Mouse (Mus musculus) midbrain, embryonic 12.5 days (tissue): Measurements from ENCODE around the gene Chka. TPM values are rescaled to one million over a fixed set of nuclear protein-coding genes. Genes with fewer than 3 reads are reported as not detected.

ENCODE experiments used
- ATAC-seq: fragments of 200-750 bp; cut with Nextera tagmentation; 2 replicates; pipeline ENCODE4 v1.8.0; 2017; ENCODE audit warnings: low read depth, moderate TSS enrichment, moderate library complexity; ENCODE audit not compliant: low FRiP score
- H3K27ac ChIP-seq: fragments of 300-500 bp; sonication (generic); replicated peaks from 2 replicates; pipeline ENCODE4 v1.5.1; 2016; ENCODE audit warnings: mild to moderate bottlenecking
- H3K27me3 ChIP-seq: fragments of 300-500 bp; sonication (generic); 2 replicates; pipeline ENCODE4 v1.6.1; 2016; ENCODE audit warnings: mild to moderate bottlenecking
- H3K36me3 ChIP-seq: fragments of 300-500 bp; sonication (generic); 2 replicates; pipeline ENCODE4 v1.6.1; 2016
- H3K4me1 ChIP-seq: fragments of 300-500 bp; sonication (generic); 2 replicates; pipeline ENCODE4 v1.6.1; 2016
- H3K4me2 ChIP-seq: fragments of 300-500 bp; sonication (generic); replicated peaks from 2 replicates; pipeline ENCODE4 v1.6.1; 2016; ENCODE audit warnings: mild to moderate bottlenecking, moderate library complexity
- H3K4me3 ChIP-seq: fragments of 300-500 bp; sonication (generic); 2 replicates; pipeline ENCODE4 v1.5.1; 2016; ENCODE audit warnings: mild to moderate bottlenecking
- H3K9ac ChIP-seq: fragments of 300-500 bp; sonication (generic); replicated peaks from 2 replicates; pipeline ENCODE4 v1.6.1; 2016; ENCODE audit warnings: mild to moderate bottlenecking, moderate library complexity
- H3K9me3 ChIP-seq: fragments of 300-500 bp; sonication (generic); 2 replicates; pipeline ENCODE4 v1.6.1; 2016; ENCODE audit warnings: mild to moderate bottlenecking
- WGBS: fragments of 180-500 bp; shearing (Covaris S2); methylation state at CpG from one replicate; pipeline ENCODE4 v1.1.7; 2016; 5-methylcytosine and 5-hydroxymethylcytosine counted together
- polyA plus RNA-seq: library from polyadenylated mRNA; unstranded; fragments of >200 nt; fragmentation: Nextera tagmentation; extraction: Ambion mirVana; gene quantifications from 2 replicates; pipeline ENCODE4 v1.2.1, GENCODE M21; 2016

Chka gene
- polyA plus RNA-seq, 1 experiment from 2014 or later = 73.9 TPM

DNA sequence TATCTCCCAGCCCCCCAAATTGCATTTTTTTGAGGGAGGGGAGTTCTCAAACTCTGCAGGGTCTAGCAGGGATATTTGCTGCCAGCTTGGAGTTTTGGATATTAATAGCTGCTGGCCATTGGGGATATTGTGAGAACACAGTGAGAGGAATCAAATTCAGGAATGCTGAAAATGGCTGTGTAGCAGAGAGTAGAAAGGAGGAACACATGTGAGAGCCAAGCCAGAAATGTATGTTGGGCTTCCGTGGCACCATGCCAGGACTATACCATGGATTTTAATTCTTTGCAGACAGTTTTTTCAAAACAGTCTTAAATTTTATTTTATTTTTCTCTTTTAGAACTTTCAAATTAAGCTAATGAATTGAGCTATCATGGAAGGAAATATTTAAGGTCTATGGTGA lies 16.7 kb downstream of the Chka start:
- peaks cover 3% of the 10 kb centered on the region; the same call in 1 of the 2 replicates for H3K4me1 ChIP-seq
- ATAC-seq = no peak
- H3K9ac ChIP-seq = no peak overlapping the region
- H3K27me3 ChIP-seq = no peaks in the 10 kb centered on the region
- peaks cover 23% of the 10 kb centered on the region for H3K36me3 ChIP-seq
- 92% methylated on average over 1 of the region's 1 CpGs for WGBS
- H3K27ac ChIP-seq = no peak overlapping the region
- no peak overlapping the region for H3K4me2 ChIP-seq
- H3K9me3 ChIP-seq = no peaks in the 10 kb centered on the region
- no peak overlapping the region for H3K4me3 ChIP-seq

DNA sequence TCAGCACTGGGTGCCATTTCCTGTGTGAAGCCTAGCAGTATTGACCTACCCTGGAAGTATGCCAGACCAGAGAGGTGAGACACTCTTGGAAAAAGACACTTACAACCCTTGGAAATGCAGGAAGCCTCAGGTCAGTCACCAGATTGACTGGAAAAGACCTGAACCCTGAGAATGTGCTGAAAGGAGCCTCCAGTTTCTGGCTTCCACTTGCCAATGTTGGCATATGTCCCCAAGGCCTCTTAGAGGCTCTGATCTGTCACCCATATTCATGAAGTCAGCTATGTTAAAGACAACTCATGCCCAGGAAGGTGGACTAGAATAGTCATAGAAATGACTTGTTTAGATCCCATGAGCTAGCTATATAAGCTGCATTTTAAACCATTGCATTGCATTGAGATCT lies 19.9 kb downstream of the Chka start:
- Histone ChIP-seq H3K27me3 (no peaks in the 10 kb centered on the region), H3K36me3 (peaks cover 7% of the 10 kb centered on the region; the same call in 1 of the 2 replicates), H3K4me3 (no peak overlapping the region), H3K27ac (no peak overlapping the region), H3K4me2 (no peak overlapping the region), H3K9me3 (no peaks in the 10 kb centered on the region), H3K4me1 (peaks cover 3% of the 10 kb centered on the region; the same call in 1 of the 2 replicates), H3K9ac (no peak overlapping the region)
- no peak for ATAC-seq

DNA sequence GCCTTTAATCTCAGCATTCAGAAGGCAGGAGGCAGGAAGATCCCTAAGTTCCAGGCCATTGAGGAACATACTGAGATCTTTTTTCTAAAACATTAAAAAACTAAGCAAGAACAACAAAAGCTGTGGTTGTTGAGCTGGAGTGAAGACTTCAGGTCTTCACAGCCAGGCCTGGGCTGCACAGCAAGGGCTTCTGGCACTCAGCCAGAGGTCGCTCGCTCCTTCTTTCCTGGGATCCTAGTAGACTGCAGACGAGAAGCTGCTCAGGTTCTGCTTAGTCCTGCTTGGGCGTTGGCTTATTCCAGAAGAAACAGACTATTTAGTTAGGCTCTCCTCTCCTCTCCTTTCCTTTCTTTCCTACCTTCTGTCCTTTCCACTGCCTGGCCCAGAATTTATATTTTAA lies 20.8 kb downstream of the Chka start:
- H3K4me3 ChIP-seq = no peak overlapping the region
- no peaks in the 10 kb centered on the region for H3K36me3 ChIP-seq
- no peaks in the 10 kb centered on the region for H3K9me3 ChIP-seq
- no peak for ATAC-seq
- H3K9ac ChIP-seq = no peak overlapping the region
- WGBS = 83% methylated on average over 4 of the region's 4 CpGs
- H3K4me1 ChIP-seq = peaks cover 3% of the 10 kb centered on the region; the same call in 1 of the 2 replicates
- no peak overlapping the region for H3K27ac ChIP-seq
- H3K27me3 ChIP-seq = no peaks in the 10 kb centered on the region
- no peak overlapping the region for H3K4me2 ChIP-seq

DNA sequence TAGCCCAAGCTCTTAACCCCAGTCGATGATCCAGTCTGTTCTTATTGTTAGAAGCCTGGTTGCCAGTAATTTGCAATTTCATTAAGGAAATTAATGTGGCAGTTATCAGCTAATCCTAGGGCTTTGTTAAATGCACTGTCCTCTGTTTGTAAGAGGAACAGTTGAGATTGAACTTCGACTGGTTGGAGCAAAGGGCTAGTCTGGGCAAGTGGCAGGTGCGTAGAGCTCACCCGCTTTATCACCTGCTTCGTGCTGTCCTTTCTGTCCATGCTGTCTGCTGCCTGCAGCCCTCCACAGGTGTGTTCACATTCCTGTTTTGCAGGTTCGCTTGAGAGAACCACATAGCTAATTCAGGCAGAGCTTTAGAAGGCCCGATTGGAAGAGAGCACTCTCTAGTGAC lies 23.5 kb downstream of the Chka start:
- Histone ChIP-seq H3K4me3 (no peak overlapping the region), H3K9me3 (no peaks in the 10 kb centered on the region), H3K4me1 (peaks cover 3% of the 10 kb centered on the region; the same call in 1 of the 2 replicates), H3K27ac (no peak overlapping the region), H3K9ac (no peak overlapping the region), H3K27me3 (no peaks in the 10 kb centered on the region), H3K4me2 (no peak overlapping the region), H3K36me3 (no peaks in the 10 kb centered on the region)
- ATAC-seq = no peak
- 89% methylated on average over 7 of the region's 7 CpGs for WGBS

DNA sequence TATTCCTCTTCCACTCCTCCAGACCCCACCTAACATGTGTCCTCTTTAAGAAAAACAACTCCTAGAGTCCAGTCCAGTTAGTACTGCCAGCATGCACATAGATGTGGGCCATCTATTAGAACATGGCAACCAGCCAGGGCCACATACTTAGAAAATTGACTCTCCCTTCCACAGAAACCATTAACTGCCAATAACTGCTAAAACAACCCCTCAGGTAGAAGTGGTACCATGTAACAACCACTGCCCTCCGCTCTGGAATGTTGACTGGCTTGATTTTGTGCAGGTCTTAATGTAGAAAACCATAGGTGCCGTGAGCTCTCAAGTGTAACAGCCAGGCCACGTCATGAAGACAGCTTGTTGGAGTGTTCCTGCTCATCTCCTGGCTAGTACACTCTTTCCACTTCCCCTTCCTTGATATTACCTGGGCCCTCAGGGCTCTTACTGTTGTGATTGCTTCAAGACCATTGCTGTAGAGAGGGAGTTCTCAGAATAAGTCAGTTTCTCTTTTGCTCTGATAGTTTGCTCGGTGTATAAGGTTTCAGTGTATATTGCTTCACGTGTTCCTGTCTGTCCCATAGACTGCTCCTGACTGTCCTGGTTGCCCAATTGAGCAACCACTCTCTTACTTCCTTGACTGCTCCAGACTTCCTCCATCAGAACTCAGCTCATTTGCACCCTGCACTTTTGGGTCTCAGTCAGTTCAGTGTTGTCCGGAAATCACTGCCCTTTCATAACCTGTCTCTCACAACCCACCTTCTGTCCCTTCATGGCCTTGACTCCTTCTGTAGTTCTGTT lies 28.7 kb downstream of the Chka start:
- Histone ChIP-seq H3K27me3 (no peaks in the 10 kb centered on the region), H3K9ac (no peak overlapping the region), H3K27ac (no peak overlapping the region), H3K9me3 (no peaks in the 10 kb centered on the region), H3K4me2 (no peak overlapping the region), H3K4me1 (no peaks in the 10 kb centered on the region), H3K4me3 (no peak overlapping the region), H3K36me3 (no peaks in the 10 kb centered on the region)
- 96% methylated on average over 6 of the region's 6 CpGs for WGBS
- no peak for ATAC-seq

DNA sequence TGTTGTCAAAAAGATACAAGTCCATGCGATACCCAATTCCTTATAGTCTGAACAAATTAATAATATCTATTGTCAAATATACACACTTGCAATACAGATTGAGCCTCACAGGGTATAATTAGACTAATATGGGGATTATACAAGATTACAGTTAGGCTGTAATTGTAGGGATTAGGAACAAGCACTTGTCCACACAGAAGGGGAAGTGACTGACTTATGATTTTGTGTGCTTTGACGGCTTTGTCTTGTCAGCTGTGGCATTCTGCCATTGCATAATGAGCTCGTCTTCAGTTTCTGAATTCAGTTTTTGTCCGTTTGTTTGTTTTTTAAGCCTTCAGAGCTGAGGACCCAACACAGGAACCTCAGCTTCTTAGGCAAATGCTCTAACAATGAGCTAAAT lies 30.6 kb downstream of the Chka start:
- H3K36me3 ChIP-seq = peaks cover 17% of the 10 kb centered on the region
- 77% methylated on average over 4 of the region's 4 CpGs for WGBS
- no peak for ATAC-seq
- no peak overlapping the region for H3K4me2 ChIP-seq
- H3K9me3 ChIP-seq = no peaks in the 10 kb centered on the region
- no peaks in the 10 kb centered on the region for H3K27me3 ChIP-seq
- H3K4me3 ChIP-seq = no peak overlapping the region
- H3K27ac ChIP-seq = no peak overlapping the region
- no peaks in the 10 kb centered on the region for H3K4me1 ChIP-seq
- no peak overlapping the region for H3K9ac ChIP-seq

DNA sequence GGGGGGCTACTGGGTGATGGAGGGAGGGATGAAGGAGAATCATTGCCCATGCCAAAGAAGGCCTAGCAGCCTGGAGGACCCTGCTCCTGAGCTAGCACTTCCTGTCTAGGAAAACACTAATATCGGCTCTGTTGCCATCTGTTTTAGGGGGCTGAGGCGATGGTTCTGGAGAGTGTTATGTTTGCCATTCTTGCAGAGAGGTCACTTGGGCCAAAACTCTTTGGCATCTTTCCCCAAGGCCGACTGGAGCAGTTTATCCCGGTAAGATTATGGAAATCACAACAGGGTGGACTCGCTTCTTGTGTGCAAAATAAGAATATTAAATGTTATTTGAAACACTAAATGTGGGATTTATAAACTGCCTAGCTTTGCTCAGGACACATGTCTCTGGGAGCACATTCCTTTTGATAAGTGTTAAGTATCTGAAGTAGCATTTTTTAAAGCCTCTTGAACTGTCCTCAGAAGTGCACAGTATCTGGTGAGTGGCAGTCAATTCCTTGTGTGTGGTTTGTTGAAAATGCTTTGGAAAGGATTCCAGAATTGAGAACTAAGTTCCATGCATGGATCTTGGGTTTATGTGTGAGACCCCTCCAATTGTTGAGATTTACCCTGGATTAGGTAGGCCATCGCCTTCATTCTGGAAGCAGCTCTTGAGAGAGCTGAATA lies 32.9 kb downstream of the Chka start:
- 86% methylated on average over 6 of the region's 6 CpGs for WGBS
- H3K9me3 ChIP-seq = no peaks in the 10 kb centered on the region
- ATAC-seq = no peak
- no peaks in the 10 kb centered on the region for H3K4me1 ChIP-seq
- no peak overlapping the region for H3K27ac ChIP-seq
- peaks cover 34% of the 10 kb centered on the region for H3K36me3 ChIP-seq
- H3K9ac ChIP-seq = no peak overlapping the region
- H3K4me3 ChIP-seq = no peak overlapping the region
- no peak overlapping the region for H3K4me2 ChIP-seq
- H3K27me3 ChIP-seq = no peaks in the 10 kb centered on the region

DNA sequence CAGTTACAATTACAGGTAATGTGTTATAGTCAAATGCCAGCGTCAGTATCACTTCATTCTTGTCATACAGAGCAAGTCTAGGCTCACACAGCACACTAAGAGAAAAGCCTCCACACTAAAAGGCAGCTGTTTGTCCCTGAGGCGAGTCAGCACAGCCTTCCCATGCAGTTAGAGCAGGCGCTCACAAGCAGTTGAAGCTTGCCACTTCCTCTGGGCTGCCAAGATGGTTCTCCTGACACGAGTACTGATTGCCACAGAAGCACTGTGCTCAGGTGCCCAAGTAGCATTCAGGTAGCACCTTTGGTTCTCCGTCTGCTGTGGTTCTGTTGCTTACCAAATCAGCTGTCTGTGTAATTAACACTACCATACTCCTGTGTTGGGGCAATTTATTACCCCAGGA lies 37.5 kb downstream of the Chka start:
- no peaks in the 10 kb centered on the region for H3K27me3 ChIP-seq
- no peak overlapping the region for H3K4me3 ChIP-seq
- no peak overlapping the region for H3K4me2 ChIP-seq
- no peak for ATAC-seq
- H3K4me1 ChIP-seq = no peaks in the 10 kb centered on the region
- H3K9ac ChIP-seq = no peak overlapping the region
- H3K27ac ChIP-seq = no peak overlapping the region
- WGBS = 89% methylated on average over 5 of the region's 5 CpGs
- peaks cover 79% of the 10 kb centered on the region for H3K36me3 ChIP-seq
- no peaks in the 10 kb centered on the region for H3K9me3 ChIP-seq

DNA sequence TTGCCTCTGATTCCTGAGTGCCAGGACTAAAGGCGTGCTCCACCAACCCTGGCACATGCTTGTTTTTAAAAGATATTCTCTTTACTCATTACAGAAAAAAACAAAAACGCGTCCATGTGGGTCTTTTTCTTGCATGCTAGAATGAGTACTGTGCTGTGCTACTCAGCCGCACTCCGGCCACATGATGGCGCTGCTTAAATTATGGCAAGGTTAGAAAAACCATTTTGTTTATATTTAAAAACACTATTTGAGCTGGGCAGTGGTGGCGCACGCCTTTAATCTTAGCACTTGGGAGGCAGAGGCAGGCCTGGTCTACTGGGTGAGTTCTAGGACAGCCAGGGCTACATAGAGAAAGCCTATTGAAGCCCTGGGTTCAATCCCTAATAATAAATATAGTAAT lies 38.6 kb downstream of the Chka start:
- no peaks in the 10 kb centered on the region for H3K9me3 ChIP-seq
- ATAC-seq = no peak
- peaks cover 90% of the 10 kb centered on the region for H3K36me3 ChIP-seq
- H3K4me3 ChIP-seq = no peak overlapping the region
- H3K27ac ChIP-seq = no peak overlapping the region
- H3K4me1 ChIP-seq = peaks cover 3% of the 10 kb centered on the region
- H3K9ac ChIP-seq = no peak overlapping the region
- H3K27me3 ChIP-seq = no peaks in the 10 kb centered on the region
- H3K4me2 ChIP-seq = no peak overlapping the region
- WGBS = 87% methylated on average over 8 of the region's 8 CpGs

DNA sequence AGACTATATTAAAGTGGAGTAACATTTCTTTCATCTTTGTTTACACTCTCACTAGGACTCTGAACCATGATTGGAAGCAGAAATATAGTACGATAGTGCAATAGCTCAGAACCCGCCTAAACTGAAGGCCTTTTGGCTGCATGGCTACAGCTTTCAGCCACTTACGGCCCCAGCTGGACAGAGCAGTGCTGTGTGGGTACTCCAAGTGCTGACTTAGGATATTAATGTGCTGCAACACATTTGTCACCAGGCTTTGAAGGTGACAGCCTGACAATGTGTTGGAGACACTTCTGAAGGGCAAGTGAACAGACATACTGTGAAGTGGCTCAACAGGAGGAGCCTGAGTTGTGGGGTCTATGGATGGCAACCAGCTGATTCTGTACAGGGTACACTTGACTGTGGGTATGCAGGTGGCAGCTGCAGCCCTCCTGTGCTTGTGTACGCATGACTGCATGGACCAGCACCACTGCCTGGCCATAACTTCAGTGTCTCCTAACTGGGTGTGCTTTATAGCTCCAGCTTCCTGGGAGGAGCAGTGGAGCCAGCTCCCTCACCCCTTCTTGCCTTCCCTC lies 42.1 kb downstream of the Chka start:
- Histone ChIP-seq H3K9me3 (no peaks in the 10 kb centered on the region), H3K36me3 (peaks cover 87% of the 10 kb centered on the region), H3K4me1 (peaks cover 11% of the 10 kb centered on the region), H3K9ac (no peak overlapping the region), H3K4me3 (no peak overlapping the region), H3K4me2 (no peak overlapping the region), H3K27ac (no peak overlapping the region), H3K27me3 (no peaks in the 10 kb centered on the region)
- WGBS = 96% methylated on average over 4 of the region's 4 CpGs
- ATAC-seq = no peak

DNA sequence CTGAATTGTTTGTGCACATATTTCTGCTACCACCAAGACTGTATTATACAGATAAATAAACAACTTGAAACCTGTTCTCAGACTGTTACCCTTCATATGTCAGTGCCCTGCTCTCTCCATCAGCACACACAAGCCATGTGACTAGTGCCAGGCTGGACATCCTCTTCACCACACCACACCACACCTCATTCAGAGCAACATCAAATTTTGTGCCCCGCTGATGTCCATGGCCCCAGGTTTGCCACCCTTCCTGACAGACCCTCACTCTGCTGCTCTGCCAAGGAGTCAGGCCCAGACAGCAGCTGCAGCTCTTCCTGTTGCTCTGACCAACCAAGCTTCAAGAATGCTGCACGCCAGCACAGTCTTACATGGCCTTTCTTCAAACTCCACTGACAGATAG lies 42.7 kb downstream of the Chka start:
- no peak overlapping the region for H3K4me2 ChIP-seq
- no peak for ATAC-seq
- no peak overlapping the region for H3K9ac ChIP-seq
- H3K27ac ChIP-seq = peak overlapping the region; percentile 69
- no peak overlapping the region for H3K4me3 ChIP-seq
- peaks cover 80% of the 10 kb centered on the region for H3K36me3 ChIP-seq
- H3K27me3 ChIP-seq = no peaks in the 10 kb centered on the region
- no peaks in the 10 kb centered on the region for H3K9me3 ChIP-seq
- 89% methylated on average over 2 of the region's 2 CpGs for WGBS
- peaks cover 11% of the 10 kb centered on the region for H3K4me1 ChIP-seq

DNA sequence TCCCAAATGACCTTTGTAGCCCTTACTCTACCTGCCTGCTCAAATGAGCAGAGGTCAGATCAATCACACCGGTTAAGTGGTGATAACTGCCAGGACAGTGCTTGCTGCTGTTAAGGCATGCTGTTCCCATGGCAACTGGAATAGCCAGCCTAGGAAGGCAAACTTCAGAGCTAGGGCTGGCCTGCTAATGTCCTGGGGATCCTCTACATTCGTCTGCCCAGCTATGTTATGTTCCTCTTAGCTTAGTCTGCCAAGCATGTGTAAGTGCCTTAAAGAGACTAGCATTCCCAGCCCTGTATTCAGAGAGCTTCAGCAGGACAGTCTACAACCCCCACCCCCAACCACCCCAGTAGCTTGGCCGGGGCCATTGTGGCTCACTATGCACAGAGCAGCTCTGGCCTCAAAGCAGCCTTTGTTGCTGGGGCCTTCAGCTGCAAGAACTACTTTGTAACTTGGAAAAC lies 43.6 kb downstream of the Chka start:
- 21% methylated on average over 3 of the region's 3 CpGs for WGBS
- ATAC-seq = 0 out of 2 replicates have a peak, but pooled peaks have one; percentile 16
- peaks cover 71% of the 10 kb centered on the region for H3K36me3 ChIP-seq
- H3K27ac ChIP-seq = peak overlapping the region; percentile 69
- H3K27me3 ChIP-seq = no peaks in the 10 kb centered on the region
- no peak overlapping the region for H3K4me3 ChIP-seq
- H3K4me1 ChIP-seq = peaks cover 11% of the 10 kb centered on the region
- H3K4me2 ChIP-seq = no peak overlapping the region
- no peak overlapping the region for H3K9ac ChIP-seq
- H3K9me3 ChIP-seq = no peaks in the 10 kb centered on the region
